Mouse (Mus musculus) urinary bladder, postnatal 4 days (tissue): Measurements from ENCODE around the gene Adgrv1.
"Not testable (repeated sequence)": the region's sequence is repeated elsewhere in the genome, so short reads cannot be mapped to it uniquely, and the experiment has no call there.

Experiments used
- DNase-seq, 2 experiments: peaks; one replicate each; pipeline ENCODE4 v3.0.0; 2021 to 2022; ENCODE audit warnings: low spot score in 2 of 2

Adgrv1 gene

GRCm38 (mm10) chr13:81632720-81633415 lies at the start of gene Adgrv1:
Adgrv1 (minus strand) TSS chr13:81633154.
- DNase-seq: peak; percentile 64 to 68

GRCm38 (mm10) chr13:81675333-81675732 lies 42.4 kb upstream of the Adgrv1 start:
- no peak for DNase-seq

GRCm38 (mm10) chr13:81667713-81668112 lies 34.8 kb upstream of the Adgrv1 start:
- no peak for DNase-seq

DNA sequence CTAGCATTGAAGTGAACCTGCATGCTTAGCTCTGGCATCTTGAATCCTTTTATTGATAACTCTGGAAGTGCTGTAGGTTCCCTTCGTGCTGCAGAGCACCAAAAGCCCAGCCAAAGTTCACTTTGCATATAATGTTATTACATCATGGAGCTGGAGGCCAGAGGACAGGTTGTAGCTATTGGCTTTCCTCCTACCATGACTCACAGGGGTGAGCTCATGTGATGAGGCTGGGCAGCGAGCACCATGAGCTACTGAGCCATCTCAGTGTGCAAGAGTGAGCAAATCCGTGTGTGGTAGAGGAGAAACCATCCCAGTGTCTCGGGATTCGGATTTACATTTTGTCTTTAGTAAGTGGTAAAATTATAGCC lies 31.4 kb upstream of the Adgrv1 start:
- DNase-seq: no peak

DNA sequence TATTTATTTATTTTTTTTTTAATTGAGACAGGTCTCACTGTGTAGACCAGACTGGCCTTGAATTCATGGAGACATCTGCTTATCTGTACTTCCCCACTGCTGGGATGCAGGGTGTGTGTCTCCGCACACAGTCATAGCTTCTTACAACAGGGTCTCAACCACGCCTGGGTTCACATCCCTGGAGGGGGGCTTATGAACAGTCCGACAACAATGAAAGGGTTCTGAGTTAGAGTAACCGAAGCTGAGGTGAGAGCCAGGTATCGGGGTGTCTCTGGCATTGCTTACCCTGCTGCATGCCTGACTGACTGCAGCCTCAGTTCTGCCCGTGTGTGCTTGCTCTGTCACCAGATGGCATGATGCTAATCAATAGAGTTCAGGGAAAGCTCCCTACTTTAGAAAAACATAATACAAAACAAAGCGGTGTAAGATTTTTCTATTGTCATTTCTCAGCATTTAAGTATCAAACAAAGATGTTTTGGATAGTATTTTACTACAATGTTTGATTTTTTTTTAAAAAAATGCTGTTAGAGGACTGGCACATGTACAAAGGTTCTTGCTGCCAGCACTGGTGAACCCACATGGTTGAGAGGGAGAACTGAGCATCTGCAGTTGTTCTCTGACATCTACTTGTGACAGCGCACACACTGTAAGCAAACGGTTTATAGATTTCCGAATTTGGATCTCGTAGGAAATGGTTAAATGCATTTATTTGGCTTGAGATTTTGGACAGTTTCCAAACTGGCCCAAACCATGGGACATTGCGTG lies 30.8 kb upstream of the Adgrv1 start:
- DNase-seq: no peak

DNA sequence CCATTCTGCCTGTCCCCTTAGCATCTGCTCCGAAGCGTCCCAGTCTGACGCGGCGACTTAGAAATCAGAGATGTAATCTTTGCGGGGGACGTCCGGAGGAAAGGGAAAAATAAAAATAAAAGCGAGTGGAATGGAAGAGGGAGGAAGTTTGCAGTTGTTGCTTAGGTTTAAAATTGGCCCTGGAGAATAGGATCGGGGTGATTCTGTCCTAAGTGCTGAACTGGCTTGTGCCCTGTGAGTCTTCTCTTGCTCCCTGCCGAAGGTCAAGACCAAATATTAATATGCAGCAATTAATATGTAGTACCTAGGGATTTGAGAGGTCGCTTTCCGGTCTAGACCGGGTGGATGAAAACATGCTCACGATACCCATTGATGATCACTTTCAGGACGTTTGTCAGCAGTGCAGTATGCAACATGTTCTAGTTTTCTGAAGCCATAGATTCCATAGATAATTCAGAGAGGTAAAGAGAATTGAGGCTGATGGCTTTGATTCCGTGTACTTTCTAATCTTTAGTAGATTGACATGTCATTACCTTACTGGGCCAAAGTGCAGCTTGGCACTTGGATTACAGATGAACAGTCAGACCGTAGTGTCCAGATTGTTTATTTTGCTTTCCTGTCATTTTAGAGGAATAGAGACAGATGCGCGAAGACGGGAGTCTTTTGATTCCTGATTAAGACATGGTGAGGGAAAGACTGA lies 25.2 kb upstream of the Adgrv1 start:
- DNase-seq: no peak

DNA sequence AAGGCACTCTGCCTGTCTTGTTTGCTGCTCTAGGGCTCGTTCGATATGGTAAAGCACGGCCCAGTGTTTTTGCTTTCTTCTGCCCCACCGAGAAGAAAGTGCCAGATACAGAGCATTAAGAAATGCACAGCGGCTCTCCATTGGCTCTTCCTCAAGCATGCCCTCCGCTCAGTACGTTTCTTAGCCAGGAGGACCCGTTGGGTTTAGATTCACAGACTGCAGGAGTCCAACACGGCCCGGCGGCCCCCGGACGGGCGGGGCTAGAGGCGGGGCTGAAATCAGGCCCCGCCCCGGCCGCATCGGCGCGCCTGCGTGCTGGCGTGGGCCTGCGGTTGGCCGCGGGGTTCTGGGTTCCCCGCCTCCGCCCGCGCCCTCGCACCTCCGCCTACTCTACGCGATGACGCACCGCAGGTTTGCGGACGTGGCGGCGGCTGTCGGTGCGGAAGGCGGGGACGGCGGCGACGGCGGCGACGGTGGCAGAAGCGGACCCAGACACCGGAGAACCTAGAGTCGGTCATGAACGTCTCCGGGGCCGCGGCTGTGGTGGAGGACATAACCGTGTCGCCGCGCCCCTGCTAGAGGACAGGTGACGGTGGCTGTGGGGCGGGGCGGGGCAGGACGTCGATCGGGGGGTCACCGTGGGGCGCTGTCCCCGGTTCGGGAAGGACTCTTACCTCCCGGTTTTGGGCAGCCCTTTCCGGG lies 24.5 kb upstream of the Adgrv1 start, which contains the start of gene Lysmd3:
TSS of gene Lysmd3 (plus strand) at position 313 of the 702 bp plus-strand sequence.
- DNase-seq: peak; percentile 90 to 93

DNA sequence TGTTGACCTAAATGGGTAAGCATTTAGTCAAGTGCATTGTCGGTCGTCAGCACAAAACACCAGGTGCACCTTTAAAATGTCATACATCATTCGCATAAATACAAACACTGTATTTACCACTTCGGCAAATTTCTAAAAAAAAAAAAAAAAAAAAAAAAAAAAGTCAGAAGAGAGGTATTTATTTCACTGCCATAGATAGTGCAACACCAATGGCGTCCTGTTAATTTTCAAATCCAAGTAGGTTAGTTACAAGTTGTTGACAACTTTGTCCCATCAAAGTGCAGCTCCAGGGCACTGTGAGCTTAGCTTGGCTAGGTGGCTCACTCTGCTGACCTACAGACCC lies 24.0 kb upstream of the Adgrv1 start:
- no peak for DNase-seq

DNA sequence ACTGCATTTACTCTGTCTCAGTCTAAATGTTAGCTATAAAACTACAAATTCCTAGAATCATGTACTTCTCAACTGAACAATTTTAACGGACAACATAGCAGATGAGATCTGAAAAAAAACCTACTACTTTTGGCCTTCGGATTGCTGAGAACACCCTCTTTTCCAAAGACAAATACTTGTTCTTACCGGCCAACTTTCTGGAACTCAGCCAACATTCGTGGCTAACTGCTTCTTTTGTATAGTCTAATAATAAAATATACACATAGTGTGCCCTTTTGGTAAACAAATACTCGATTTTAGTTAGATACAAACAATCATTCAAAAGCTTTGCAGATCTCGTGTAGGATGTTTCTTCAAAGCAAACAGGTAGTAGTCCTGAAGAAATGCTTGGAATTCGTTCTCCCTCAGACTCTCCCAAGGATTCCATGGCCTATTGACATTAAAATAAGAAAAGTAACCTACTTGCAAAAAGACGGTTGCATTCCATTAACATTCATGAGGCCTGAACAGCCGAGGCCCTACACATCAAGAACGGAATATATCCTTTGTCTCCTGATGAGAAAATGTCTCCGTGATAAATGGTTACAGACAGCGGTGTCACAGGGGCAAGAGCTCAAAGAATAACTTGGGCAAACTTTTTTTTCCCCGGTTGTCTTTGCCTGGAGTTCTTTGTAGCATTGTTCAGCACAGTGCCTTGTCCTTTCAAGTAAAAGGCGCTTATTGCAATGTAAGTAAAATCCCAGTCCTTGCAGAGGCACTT lies 23.3 kb upstream of the Adgrv1 start:
- no peak for DNase-seq

GRCm38 (mm10) chr13:81650382-81650781 lies 17.4 kb upstream of the Adgrv1 start:
- DNase-seq: not testable (repeated sequence)

GRCm38 (mm10) chr13:81646348-81646747 lies 13.4 kb upstream of the Adgrv1 start:
- DNase-seq: no peak

GRCm38 (mm10) chr13:81644047-81644565 lies 11.2 kb upstream of the Adgrv1 start:
- DNase-seq: no peak

GRCm38 (mm10) chr13:81642491-81643149 lies 9.7 kb upstream of the Adgrv1 start:
- no peak for DNase-seq

GRCm38 (mm10) chr13:81641289-81642045 lies 8.5 kb upstream of the Adgrv1 start:
- no peak for DNase-seq

- DNase-seq: no peak
These were observed 7.9 kb upstream of the Adgrv1 start for GRCm38 (mm10) chr13:81640881-81641280.

DNA sequence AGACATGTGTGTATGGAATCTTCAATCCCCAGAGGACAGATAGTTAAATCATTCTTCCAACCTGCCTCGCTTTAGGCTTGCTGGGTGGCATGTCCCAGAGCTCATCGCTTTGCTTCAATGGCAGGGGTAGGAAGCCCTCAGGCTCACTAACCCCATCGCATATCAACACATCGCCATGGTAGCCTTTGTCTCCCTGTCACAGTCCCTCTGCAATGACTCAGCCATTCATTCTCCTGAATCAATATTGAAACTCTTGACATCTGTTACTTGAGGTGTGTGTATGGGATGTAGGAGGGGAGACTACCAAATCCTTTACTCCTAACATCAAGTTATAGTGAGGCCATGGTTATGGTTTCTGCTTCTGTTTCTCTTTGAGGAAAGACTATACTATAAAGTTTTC lies 6.7 kb upstream of the Adgrv1 start:
- DNase-seq: no peak

- DNase-seq: no peak
These were observed 2.4 kb downstream of the Adgrv1 start for GRCm38 (mm10) chr13:81630566-81630965.

DNA sequence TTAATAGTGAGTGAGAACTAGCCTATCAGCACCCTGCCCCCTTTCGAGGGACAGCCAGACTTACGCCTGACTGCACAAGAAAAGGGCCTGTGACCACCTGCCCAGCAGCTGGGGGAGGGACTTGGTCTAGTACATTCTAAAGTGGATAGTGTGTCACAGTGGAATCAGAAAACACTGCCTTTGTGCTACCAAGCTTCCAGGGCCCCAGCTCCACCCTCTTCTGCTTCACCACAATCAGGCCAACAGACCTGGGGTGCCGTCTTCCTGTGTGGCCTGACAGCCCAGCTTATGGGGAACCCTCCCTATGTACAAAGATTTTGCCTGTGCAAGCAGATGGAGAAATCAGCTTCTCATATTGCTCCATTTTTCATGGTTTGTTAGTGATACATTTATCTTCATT lies 3.6 kb downstream of the Adgrv1 start:
- no peak for DNase-seq

- no peak for DNase-seq
These were observed 4.2 kb downstream of the Adgrv1 start for GRCm38 (mm10) chr13:81628631-81629190.
